Mouse (Mus musculus) limb, embryonic 12.5 days (tissue): ENCODE results near the gene Nedd4. TPM values are rescaled to one million over a fixed set of nuclear protein-coding genes. Genes with fewer than 3 reads are reported as not detected.

Experiments
- ATAC-seq: fragments of 200-750 bp; cut with Nextera tagmentation; 2 replicates; pipeline ENCODE4 v1.8.0; 2017; ENCODE audit warnings: low read depth, moderate TSS enrichment; ENCODE audit not compliant: insufficient number of reproducible peaks, insufficient read depth, low FRiP score, low TSS enrichment
- H3K27ac ChIP-seq: fragments of 300-500 bp; sonication (generic); 2 replicates; pipeline ENCODE4 v1.5.1; 2016; ENCODE audit warnings: mild to moderate bottlenecking, moderate library complexity
- H3K27me3 ChIP-seq: fragments of 300-500 bp; sonication (generic); 2 replicates; pipeline ENCODE4 v1.6.1; 2016; ENCODE audit warnings: mild to moderate bottlenecking, moderate library complexity
- H3K36me3 ChIP-seq: fragments of 300-500 bp; sonication (generic); 2 replicates; pipeline ENCODE4 v1.6.1; 2016; ENCODE audit warnings: mild to moderate bottlenecking, moderate library complexity
- H3K4me1 ChIP-seq: fragments of 300-500 bp; sonication (generic); replicated peaks from 2 replicates; pipeline ENCODE4 v1.6.1; 2016
- H3K4me2 ChIP-seq: fragments of 300-500 bp; sonication (generic); 2 replicates; pipeline ENCODE4 v1.6.1; 2016; ENCODE audit warnings: mild to moderate bottlenecking, moderate library complexity
- H3K4me3 ChIP-seq: fragments of 300-500 bp; sonication (generic); replicated peaks from 2 replicates; pipeline ENCODE4 v1.5.1; 2016; ENCODE audit warnings: mild to moderate bottlenecking
- H3K9ac ChIP-seq: fragments of 300-500 bp; sonication (generic); replicated peaks from 2 replicates; pipeline ENCODE4 v1.6.1; 2016; ENCODE audit warnings: mild to moderate bottlenecking, moderate library complexity
- H3K9me3 ChIP-seq: fragments of 300-500 bp; sonication (generic); 2 replicates; pipeline ENCODE4 v1.6.1; 2016; ENCODE audit warnings: mild to moderate bottlenecking, moderate library complexity
- WGBS: fragments of 180-500 bp; shearing (Covaris S2); methylation state at CpG from one replicate; pipeline ENCODE4 v1.1.7; 2016; 5-methylcytosine and 5-hydroxymethylcytosine counted together
- polyA plus RNA-seq: library from polyadenylated mRNA; unstranded; fragments of >200 nt; fragmentation: Nextera tagmentation; extraction: Ambion mirVana; gene quantifications from 2 replicates; pipeline ENCODE4 v1.2.1, GENCODE M21; 2016

Nedd4 gene
- polyA plus RNA-seq, 1 experiment from 2014 or later: 815 TPM

- H3K27ac ChIP-seq: no peak overlapping the region
- no peaks in the 10 kb centered on the region for H3K9me3 ChIP-seq
- no peak overlapping the region for H3K4me3 ChIP-seq
- ATAC-seq: no peak
- H3K36me3 ChIP-seq: no peaks in the 10 kb centered on the region
- H3K27me3 ChIP-seq: 0 out of 2 replicates have a peak, but pooled peaks cover 8% of the 10 kb centered on the region
- peak overlapping the region; percentile 21; the same call in 1 of the 2 replicates for H3K4me2 ChIP-seq
- 20% methylated on average over 10 of the region's 10 CpGs for WGBS
- H3K4me1 ChIP-seq: peaks cover 14% of the 10 kb centered on the region
- H3K9ac ChIP-seq: no peak overlapping the region
Observed at GRCm38 (mm10) chr9:72791213-72791582, 129.1 kb downstream of the Nedd4 start.

DNA sequence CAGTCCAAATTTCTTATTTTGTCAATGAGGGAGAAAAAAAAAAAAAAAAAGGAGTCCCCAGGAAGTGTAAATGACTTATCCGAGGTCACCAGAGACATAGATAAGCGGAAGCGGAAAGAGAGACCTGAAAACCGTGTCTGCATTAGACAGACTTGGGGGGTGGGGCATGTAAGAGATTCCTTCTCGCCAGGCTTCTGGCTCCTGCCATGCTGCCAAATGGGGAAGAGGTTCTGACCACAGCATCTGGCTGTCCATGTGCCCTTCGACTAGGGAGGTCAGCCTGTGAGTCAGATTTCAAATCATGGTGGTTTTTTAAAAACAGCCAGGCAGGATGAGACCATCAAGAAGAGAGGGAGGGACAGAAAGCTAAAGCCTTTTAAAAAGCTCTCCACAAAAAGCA is 129.5 kb downstream of the Nedd4 start:
- ATAC-seq: no peak
- Histone ChIP-seq H3K4me3 (no peak overlapping the region), H3K27me3 (0 out of 2 replicates have a peak, but pooled peaks cover 8% of the 10 kb centered on the region), H3K9me3 (no peaks in the 10 kb centered on the region), H3K4me1 (peaks cover 14% of the 10 kb centered on the region), H3K27ac (no peak overlapping the region), H3K36me3 (no peaks in the 10 kb centered on the region), H3K4me2 (no peak overlapping the region), H3K9ac (no peak overlapping the region)
- 12% methylated on average over 6 of the region's 6 CpGs for WGBS

- WGBS: 87% methylated on average over 3 of the region's 3 CpGs
- Histone ChIP-seq H3K27ac (no peak overlapping the region), H3K4me2 (no peak overlapping the region), H3K4me1 (peaks cover 14% of the 10 kb centered on the region), H3K9ac (no peak overlapping the region), H3K4me3 (no peak overlapping the region), H3K9me3 (no peaks in the 10 kb centered on the region), H3K36me3 (no peaks in the 10 kb centered on the region), H3K27me3 (peaks cover 13% of the 10 kb centered on the region; the same call in 1 of the 2 replicates)
- ATAC-seq: no peak
Observed at GRCm38 (mm10) chr9:72795243-72795642, 133.1 kb downstream of the Nedd4 start.

DNA sequence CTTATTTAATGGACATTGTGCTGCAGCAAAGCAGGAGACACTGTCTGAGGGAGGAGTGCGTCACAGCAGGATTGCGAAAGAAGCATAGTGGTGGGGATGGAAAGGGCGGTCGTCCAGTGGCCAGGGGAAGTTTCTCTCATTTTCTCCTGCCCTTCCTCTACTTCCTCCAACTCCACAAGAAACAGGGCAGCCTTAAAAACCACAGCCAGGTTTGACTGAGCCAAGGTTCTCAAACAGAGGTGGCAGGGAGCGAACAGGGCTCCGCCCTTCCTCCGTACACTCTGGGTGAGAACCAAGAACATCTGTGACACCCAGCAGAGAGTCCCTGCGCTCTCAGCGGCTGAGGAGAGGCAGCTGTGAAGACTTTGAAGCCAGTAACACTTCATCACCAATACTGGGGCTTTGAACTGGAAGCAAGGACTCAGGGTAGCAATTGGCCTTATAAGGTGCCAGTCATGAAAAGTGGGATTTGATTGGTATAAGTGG is 135.0 kb downstream of the Nedd4 start:
- Histone ChIP-seq H3K4me3 (no peak overlapping the region), H3K27me3 (peaks cover 12% of the 10 kb centered on the region; the same call in 1 of the 2 replicates), H3K4me2 (no peak overlapping the region), H3K4me1 (no peaks in the 10 kb centered on the region; the same call in 1 of the 2 replicates), H3K9me3 (no peaks in the 10 kb centered on the region), H3K27ac (no peak overlapping the region), H3K36me3 (no peaks in the 10 kb centered on the region), H3K9ac (no peak overlapping the region)
- ATAC-seq: no peak
- WGBS: 38% methylated on average over 9 of the region's 9 CpGs

Other genes starting within 250 kb of the Nedd4 start
- gene Mns1, start 224.3 kb upstream of the Nedd4 start, polyA plus RNA-seq: 40.5 and 41.4 TPM in 2 replicates
- gene Tex9, start 170.1 kb upstream of the Nedd4 start, polyA plus RNA-seq: 52.2 and 54.8 TPM in 2 replicates
- gene Rfx7, start 130.1 kb upstream of the Nedd4 start, polyA plus RNA-seq: 12.4 and 14.3 TPM in 2 replicates
- 0.91 and 0.95 TPM in 2 replicates for gene Prtg, start 144.5 kb downstream of the Nedd4 start, polyA plus RNA-seq